Mouse (Mus musculus) intestine, embryonic 15.5 days (tissue): ENCODE measurements at regions not wholly inside any gene's neighbourhood (a gene's known extent, or its start where the extent isn't known, plus 50 kb on each side); places are given as distances from the start of the nearest gene placed in this dataset.

Source experiments
- ATAC-seq: fragments of 200-750 bp; cut with Nextera tagmentation; 2 replicates; pipeline ENCODE4 v1.8.0; 2017; ENCODE audit warnings: moderate TSS enrichment, moderate library complexity
- H3K27ac ChIP-seq: fragments of 300-500 bp; sonication (generic); 2 replicates; pipeline ENCODE4 v1.5.1; 2015; ENCODE audit warnings: mild to moderate bottlenecking, inconsistent platforms
- H3K27me3 ChIP-seq: fragments of 300-500 bp; sonication (generic); replicated peaks from 2 replicates; pipeline ENCODE4 v1.6.1; 2015; ENCODE audit warnings: inconsistent platforms
- H3K36me3 ChIP-seq: fragments of 300-500 bp; sonication (generic); 2 replicates; pipeline ENCODE4 v1.6.1; 2015; ENCODE audit warnings: inconsistent platforms
- H3K4me1 ChIP-seq: fragments of 300-500 bp; sonication (generic); replicated peaks from 2 replicates; pipeline ENCODE4 v1.6.1; 2015; ENCODE audit warnings: inconsistent platforms
- H3K4me2 ChIP-seq: fragments of 300-500 bp; sonication (generic); replicated peaks from 2 replicates; pipeline ENCODE4 v1.6.1; 2015; ENCODE audit warnings: mild to moderate bottlenecking, inconsistent platforms
- H3K4me3 ChIP-seq: fragments of 300-500 bp; sonication (generic); replicated peaks from 2 replicates; pipeline ENCODE4 v1.5.1; 2015; ENCODE audit warnings: inconsistent platforms
- H3K9ac ChIP-seq: fragments of 300-500 bp; sonication (generic); 2 replicates; pipeline ENCODE4 v1.6.1; 2015; ENCODE audit warnings: inconsistent platforms
- H3K9me3 ChIP-seq: fragments of 300-500 bp; sonication (generic); 2 replicates; pipeline ENCODE4 v1.6.1; 2016; ENCODE audit warnings: inconsistent platforms
- WGBS: fragments of 180-500 bp; shearing (Covaris S2); methylation state at CpG from one replicate; pipeline ENCODE4 v1.1.7; 2015; 5-methylcytosine and 5-hydroxymethylcytosine counted together

DNA sequence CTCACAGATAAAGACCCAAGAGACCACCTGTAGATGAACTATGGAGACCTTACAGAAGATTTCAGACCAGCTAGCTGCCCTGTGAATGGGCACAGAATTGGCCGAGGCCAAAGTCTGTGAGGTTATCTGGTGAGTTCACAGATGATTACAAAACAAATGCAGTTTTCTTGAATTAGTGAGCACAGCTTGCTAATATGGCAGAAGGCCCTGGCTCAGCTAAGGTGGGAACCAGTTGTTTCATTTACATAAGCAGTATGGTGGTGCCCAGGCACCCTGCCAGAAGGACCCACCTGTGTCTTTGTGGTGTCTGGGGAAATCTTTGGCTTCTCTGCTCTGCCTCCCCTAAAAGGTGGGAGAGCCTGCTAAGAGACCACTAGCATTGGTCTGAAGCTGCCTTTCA lies 466.9 kb downstream of the Cd83 start:
- Histone ChIP-seq H3K9ac (no peak overlapping the region), H3K4me2 (no peak overlapping the region), H3K4me1 (no peaks in the 10 kb centered on the region), H3K9me3 (no peaks in the 10 kb centered on the region), H3K4me3 (no peak overlapping the region), H3K36me3 (no peaks in the 10 kb centered on the region), H3K27ac (no peak overlapping the region), H3K27me3 (no peaks in the 10 kb centered on the region)
- ATAC-seq: no peak
- WGBS: 83% methylated on average over 1 of the region's 1 CpGs

DNA sequence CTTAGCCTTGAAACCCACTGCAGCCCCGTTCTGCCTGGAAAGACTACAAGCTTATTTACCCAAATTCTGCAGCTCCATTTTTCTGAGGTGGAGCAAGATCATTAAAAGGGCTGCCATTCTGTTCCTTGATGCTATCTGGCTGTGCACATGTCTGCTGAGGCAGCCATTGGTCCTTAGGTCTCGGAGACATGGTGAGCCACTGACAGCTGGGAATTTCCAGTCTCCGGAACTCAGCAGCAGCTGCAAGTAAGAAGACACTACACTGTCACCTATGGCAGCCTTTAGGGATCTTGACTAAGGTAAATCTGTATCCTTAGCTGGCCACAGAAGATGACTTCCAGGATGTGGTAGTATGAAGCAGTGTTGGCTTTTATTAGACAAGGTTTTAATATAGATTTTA lies 467.9 kb downstream of the Cd83 start:
- no peak for ATAC-seq
- Histone ChIP-seq H3K36me3 (no peaks in the 10 kb centered on the region), H3K4me1 (no peaks in the 10 kb centered on the region), H3K27ac (no peak overlapping the region), H3K4me2 (no peak overlapping the region), H3K9ac (no peak overlapping the region), H3K9me3 (no peaks in the 10 kb centered on the region), H3K4me3 (no peak overlapping the region), H3K27me3 (no peaks in the 10 kb centered on the region)
- 71% methylated on average over 3 of the region's 3 CpGs for WGBS

DNA sequence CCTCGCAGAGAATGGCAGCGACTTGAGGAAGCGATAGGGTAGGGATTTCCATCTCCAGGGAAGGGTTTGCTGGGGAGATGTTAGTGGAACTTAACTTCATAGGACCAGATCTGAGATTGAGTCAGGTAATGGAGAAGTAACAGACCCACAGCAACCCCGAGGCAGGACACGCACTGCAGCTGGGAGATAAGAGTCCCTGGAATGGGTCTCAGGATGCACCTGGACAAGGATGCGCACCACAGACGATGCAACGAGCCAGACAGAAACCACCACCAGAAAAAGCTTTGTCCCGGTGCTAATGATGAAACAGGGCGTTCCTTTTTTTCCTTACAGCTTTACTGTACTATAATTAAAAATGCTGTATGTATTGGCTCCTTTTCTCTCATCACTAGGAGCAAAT lies 470.9 kb upstream of the Jarid2 start:
- H3K9ac ChIP-seq: no peak overlapping the region
- 86% methylated on average over 10 of the region's 10 CpGs for WGBS

GRCm38 (mm10) chr13:44260039-44260438 lies 469.2 kb upstream of the Jarid2 start:
- Histone ChIP-seq H3K4me3 (no peak overlapping the region), H3K27ac (no peak overlapping the region), H3K36me3 (no peaks in the 10 kb centered on the region), H3K27me3 (no peaks in the 10 kb centered on the region), H3K9ac (no peak overlapping the region), H3K4me2 (no peak overlapping the region), H3K9me3 (no peaks in the 10 kb centered on the region), H3K4me1 (peaks cover 5% of the 10 kb centered on the region; the same call in 1 of the 2 replicates)
- 49% methylated on average over 6 of the region's 6 CpGs for WGBS
- ATAC-seq: no peak

More for the DNA sequence above, 470.9 kb upstream of the Jarid2 start:
- Histone ChIP-seq H3K4me2 (no peak overlapping the region), H3K9me3 (no peaks in the 10 kb centered on the region), H3K4me3 (no peak overlapping the region), H3K27me3 (no peaks in the 10 kb centered on the region), H3K4me1 (peaks cover 5% of the 10 kb centered on the region; the same call in 1 of the 2 replicates), H3K27ac (no peak overlapping the region), H3K36me3 (no peaks in the 10 kb centered on the region)
- ATAC-seq: no peak

DNA sequence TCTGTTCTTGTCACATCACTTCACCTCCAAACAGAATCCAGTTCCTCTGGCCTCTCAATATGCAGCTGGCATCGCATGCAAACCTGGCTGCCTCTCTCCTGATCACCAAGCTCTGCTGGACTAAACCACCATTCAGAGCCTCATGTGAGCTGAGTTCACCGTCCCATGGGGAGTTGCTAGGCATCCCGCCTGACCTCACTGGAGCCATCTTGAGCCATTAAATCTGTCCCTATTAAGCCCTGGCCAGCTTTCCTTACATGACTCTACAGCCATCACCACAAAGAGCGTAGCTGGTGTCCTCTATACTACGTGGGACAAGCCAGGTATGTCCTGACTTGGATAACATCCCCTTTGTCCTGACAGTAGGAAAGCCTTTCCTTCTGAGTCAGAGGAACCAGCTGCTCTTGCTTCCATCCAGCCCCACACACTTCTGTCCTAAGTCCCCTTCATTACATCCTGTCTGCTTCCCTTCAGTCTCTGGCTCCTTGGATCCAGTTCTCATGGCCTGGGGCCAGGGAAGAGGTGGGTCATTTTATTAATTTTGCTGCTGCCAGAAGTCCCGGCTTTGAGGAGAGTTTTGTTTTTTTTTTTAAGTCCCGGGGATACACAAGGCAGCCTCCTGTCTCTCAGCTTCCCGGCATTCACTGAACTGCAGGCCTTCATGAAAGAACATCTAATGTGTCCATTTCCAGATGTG lies 468.5 kb upstream of the Jarid2 start:
- H3K27me3 ChIP-seq: no peaks in the 10 kb centered on the region
- H3K36me3 ChIP-seq: no peaks in the 10 kb centered on the region
- WGBS: 59% methylated on average over 8 of the region's 8 CpGs
- H3K4me2 ChIP-seq: no peak overlapping the region
- H3K9me3 ChIP-seq: no peaks in the 10 kb centered on the region
- H3K4me3 ChIP-seq: no peak overlapping the region
- peaks cover 5% of the 10 kb centered on the region; the same call in 1 of the 2 replicates for H3K4me1 ChIP-seq
- peak overlapping the region; percentile 56 for H3K27ac ChIP-seq
- H3K9ac ChIP-seq: no peak overlapping the region
- ATAC-seq: peak; percentile 23; the same call in 1 of the 2 replicates

- Histone ChIP-seq H3K27ac (no peak overlapping the region), H3K4me2 (peak overlapping the region; percentile 23; the same call in 1 of the 2 replicates), H3K27me3 (no peaks in the 10 kb centered on the region), H3K9me3 (no peaks in the 10 kb centered on the region), H3K4me3 (no peak overlapping the region), H3K9ac (no peak overlapping the region), H3K4me1 (no peaks in the 10 kb centered on the region), H3K36me3 (no peaks in the 10 kb centered on the region)
- 46% methylated on average over 16 of the region's 16 CpGs for WGBS
- no peak for ATAC-seq
These were observed 456.3 kb upstream of the Jarid2 start for GRCm38 (mm10) chr13:44272746-44273524.

- no peaks in the 10 kb centered on the region for H3K9me3 ChIP-seq
- H3K36me3 ChIP-seq: no peaks in the 10 kb centered on the region
- H3K4me2 ChIP-seq: no peak overlapping the region
- no peak overlapping the region for H3K4me3 ChIP-seq
- 0 out of 2 replicates have a peak, but pooled peaks cover 3% of the 10 kb centered on the region for H3K4me1 ChIP-seq
- no peaks in the 10 kb centered on the region for H3K27me3 ChIP-seq
- ATAC-seq: no peak
- H3K27ac ChIP-seq: no peak overlapping the region
- no peak overlapping the region for H3K9ac ChIP-seq
- WGBS: 90% methylated on average over 3 of the region's 3 CpGs
These were observed 451.3 kb upstream of the Jarid2 start for GRCm38 (mm10) chr13:44277952-44278351.

DNA sequence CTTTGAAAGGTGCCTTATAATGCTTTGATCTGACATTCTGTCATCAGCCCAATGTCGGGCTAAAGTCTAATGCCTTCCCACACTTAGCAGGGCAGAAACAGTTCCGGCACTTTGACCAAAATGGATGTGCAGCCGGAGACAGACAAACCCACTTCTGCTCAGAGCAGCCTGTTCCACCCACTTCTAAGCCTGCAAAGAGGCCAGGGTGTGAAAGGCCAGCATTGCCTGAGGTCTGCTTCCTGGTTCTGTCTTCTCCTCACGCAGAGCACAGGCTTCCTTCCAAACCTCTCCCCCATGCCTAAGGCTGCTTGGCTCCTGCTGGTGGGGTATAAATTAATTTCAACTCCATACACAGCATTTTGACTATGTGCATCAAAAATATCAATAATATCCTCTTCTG lies 450.2 kb upstream of the Jarid2 start:
- Histone ChIP-seq H3K9ac (no peak overlapping the region), H3K27me3 (no peaks in the 10 kb centered on the region), H3K4me2 (no peak overlapping the region), H3K36me3 (no peaks in the 10 kb centered on the region), H3K27ac (no peak overlapping the region), H3K9me3 (no peaks in the 10 kb centered on the region), H3K4me3 (no peak overlapping the region), H3K4me1 (0 out of 2 replicates have a peak, but pooled peaks cover 3% of the 10 kb centered on the region)
- ATAC-seq: no peak
- 50% methylated on average over 4 of the region's 4 CpGs for WGBS

DNA sequence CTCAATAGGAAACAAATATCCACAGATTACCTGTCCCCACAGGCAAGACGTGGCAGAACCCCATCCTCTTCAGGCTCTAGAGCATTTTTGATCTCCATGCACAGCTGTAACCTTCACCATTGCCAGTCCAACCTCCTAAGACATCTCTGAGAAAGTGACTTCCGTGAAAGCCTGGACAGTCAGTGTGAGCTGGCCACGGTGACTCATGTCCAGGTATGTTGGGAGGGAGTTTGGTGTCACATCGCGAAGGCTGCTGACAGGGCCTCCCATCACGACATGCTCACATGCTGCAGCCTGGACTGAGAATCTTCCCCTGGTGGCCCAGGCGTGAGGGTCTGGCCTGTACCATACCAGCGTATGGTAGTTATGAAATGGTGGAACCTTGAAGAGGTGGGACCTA lies 449.0 kb upstream of the Jarid2 start:
- no peak overlapping the region for H3K4me2 ChIP-seq
- WGBS: 94% methylated on average over 8 of the region's 8 CpGs
- no peak overlapping the region for H3K27ac ChIP-seq
- H3K9ac ChIP-seq: no peak overlapping the region
- no peak overlapping the region for H3K4me3 ChIP-seq
- H3K4me1 ChIP-seq: 0 out of 2 replicates have a peak, but pooled peaks cover 3% of the 10 kb centered on the region
- ATAC-seq: no peak
- no peaks in the 10 kb centered on the region for H3K9me3 ChIP-seq
- H3K36me3 ChIP-seq: no peaks in the 10 kb centered on the region
- H3K27me3 ChIP-seq: no peaks in the 10 kb centered on the region

DNA sequence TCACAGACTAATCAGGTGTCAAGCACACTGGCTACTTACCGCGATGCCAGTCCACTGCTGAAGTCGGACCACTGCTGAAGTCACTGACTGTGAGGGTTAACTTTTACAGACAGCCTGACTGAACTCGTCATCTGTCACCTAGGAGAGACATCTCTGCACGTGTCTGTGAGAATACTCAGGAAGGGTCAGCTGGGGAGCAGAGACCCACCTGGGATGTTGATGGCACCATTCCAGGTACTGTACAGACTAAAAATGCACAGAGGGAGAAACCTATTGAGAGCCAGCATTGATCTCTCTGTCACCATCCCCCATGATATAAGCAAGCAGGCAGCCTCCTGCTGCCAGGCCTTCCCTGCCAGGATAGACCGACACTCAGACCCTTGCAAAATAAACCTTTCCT lies 447.5 kb upstream of the Jarid2 start:
- Histone ChIP-seq H3K27ac (no peak overlapping the region), H3K4me2 (no peak overlapping the region), H3K36me3 (no peaks in the 10 kb centered on the region), H3K27me3 (no peaks in the 10 kb centered on the region), H3K4me1 (0 out of 2 replicates have a peak, but pooled peaks cover 3% of the 10 kb centered on the region), H3K4me3 (no peak overlapping the region), H3K9me3 (no peaks in the 10 kb centered on the region), H3K9ac (no peak overlapping the region)
- ATAC-seq: no peak
- WGBS: 67% methylated on average over 6 of the region's 6 CpGs

GRCm38 (mm10) chr13:44282306-44282705 lies 447.0 kb upstream of the Jarid2 start:
- no peak overlapping the region for H3K27ac ChIP-seq
- H3K27me3 ChIP-seq: no peaks in the 10 kb centered on the region
- H3K9ac ChIP-seq: no peak overlapping the region
- ATAC-seq: no peak
- H3K36me3 ChIP-seq: no peaks in the 10 kb centered on the region
- H3K4me3 ChIP-seq: no peak overlapping the region
- WGBS: 48% methylated on average over 9 of the region's 9 CpGs
- H3K4me1 ChIP-seq: 0 out of 2 replicates have a peak, but pooled peaks cover 3% of the 10 kb centered on the region
- no peaks in the 10 kb centered on the region for H3K9me3 ChIP-seq
- H3K4me2 ChIP-seq: no peak overlapping the region

DNA sequence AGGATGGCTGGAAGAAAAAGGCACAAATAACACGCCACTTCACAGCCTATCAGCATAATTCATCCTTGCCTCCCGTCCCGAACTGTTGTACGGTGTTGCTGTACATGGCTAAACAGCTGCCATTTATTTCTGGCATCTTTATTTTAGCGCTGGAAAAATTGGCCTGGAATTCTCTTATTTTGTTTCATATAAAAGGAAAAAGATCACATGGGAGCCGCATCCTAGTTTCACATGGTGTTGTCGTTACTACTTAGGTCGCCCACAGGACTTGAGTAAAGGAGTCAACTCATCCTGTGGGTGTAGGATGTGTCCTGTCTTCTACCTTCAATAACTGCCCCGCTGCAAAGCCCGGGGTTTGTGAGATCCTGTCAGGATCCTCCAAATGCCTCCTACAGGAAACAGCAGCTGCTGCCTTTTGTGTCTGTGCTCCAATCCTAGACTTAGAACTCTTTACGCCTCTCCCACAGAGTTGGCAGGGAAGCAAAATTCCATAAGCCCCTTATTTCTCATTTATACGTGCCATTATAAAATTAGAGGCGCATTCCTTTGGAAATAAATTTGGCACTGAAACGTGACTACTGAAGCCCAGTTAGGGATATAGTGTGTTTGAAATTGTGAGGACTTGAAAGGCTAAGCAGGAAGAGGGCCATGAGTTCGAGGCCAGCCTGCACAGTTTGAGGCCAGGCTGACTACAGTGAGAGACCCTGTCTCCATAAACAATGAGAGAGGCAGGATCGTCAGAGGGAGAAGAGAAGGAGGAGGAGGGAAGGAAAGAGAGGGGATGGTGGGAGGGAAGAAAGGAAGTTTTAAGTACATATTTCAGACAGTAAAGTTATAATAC lies 446.3 kb upstream of the Jarid2 start:
- ATAC-seq: no peak; the same call in 1 of the 2 replicates

More for the DNA sequence above, 446.3 kb upstream of the Jarid2 start:
- Histone ChIP-seq H3K9ac (no peak overlapping the region), H3K4me1 (0 out of 2 replicates have a peak, but pooled peaks cover 3% of the 10 kb centered on the region), H3K4me3 (no peak overlapping the region), H3K36me3 (no peaks in the 10 kb centered on the region), H3K9me3 (no peaks in the 10 kb centered on the region), H3K27ac (peak overlapping the region; percentile 67; the same call in 1 of the 2 replicates), H3K27me3 (no peaks in the 10 kb centered on the region), H3K4me2 (no peak overlapping the region)
- 55% methylated on average over 16 of the region's 16 CpGs for WGBS
